In genomic region chr17:84987834-84988410, GRCm38 (mm10) we compare ENCODE assay signal across 16 mouse cellular contexts. TPM values are rescaled to one million over a fixed set of nuclear protein-coding genes. Genes with fewer than 3 reads are reported as not detected.
DNase-seq lines count a peak whose midpoint lies in the region; ATAC-seq and TF ChIP-seq lines count a peak whose summit lies in the region.
"Had no signal": no experiment of that assay in that cellular context is flagged by ENCODE, and none has a peak within 500 bp of the region (broad histone marks: within the 10 kb centered on the region; RNA-seq: fewer than 3 reads in every experiment).

No protein-coding gene starts in this region.

- no peak overlapping the region for H3K27ac ChIP-seq in heart, embryonic 14.5 days (replicated peaks in 1 of 2; ENCODE audit: control insufficient read depth in 1 of 2, insufficient read depth in 1 of 2, low read depth in 2 of 2, low read length in 2 of 2)
- H3K27ac ChIP-seq in layer of hippocampus, adult 2 months, result 0 out of 2 replicates have a peak overlapping the region, but pooled peaks have one; percentile 10
- H3K27ac ChIP-seq in midbrain, embryonic 16.5 days (ENCODE audit: low read length), result no peak overlapping the region
- H3K27ac ChIP-seq in midbrain, embryonic 13.5 days, result no peak overlapping the region
- H3K27ac ChIP-seq: forebrain, embryonic 13.5 days; midbrain, embryonic 10.5 days had no signal

- WGBS in heart, embryonic 14.5 days, result 64% methylated on average over 3 of the region's 3 CpGs
- 81% methylated on average over 3 of the region's 3 CpGs for WGBS in midbrain, embryonic 16.5 days
- 85% methylated on average over 3 of the region's 3 CpGs for WGBS in midbrain, embryonic 13.5 days

- H3K36me3 ChIP-seq in heart, embryonic 14.5 days (ENCODE audit: control insufficient read depth, insufficient read depth, low read length), result no peaks in the 10 kb centered on the region
- H3K36me3 ChIP-seq in midbrain, embryonic 16.5 days (ENCODE audit: control insufficient read depth, insufficient read depth, low read length), result no peaks in the 10 kb centered on the region
- H3K36me3 ChIP-seq in midbrain, embryonic 13.5 days, result no peaks in the 10 kb centered on the region

- DNase-seq in heart, postnatal 4 days, result no peak
- no peak for DNase-seq in layer of hippocampus, adult 2 months (ENCODE audit: low spot score in 2 of 2)
- DNase-seq in layer of hippocampus, adult 8-10 months (ENCODE audit: low spot score in 2 of 2), result no peak
- DNase-seq in lung, postnatal 36 days, result peak; percentile 45
- DNase-seq in right cerebral cortex, postnatal 10 days (ENCODE audit: low spot score in 2 of 2), result no peak
- DNase-seq: cerebellum, adult 11 months; kidney, adult 9 months had no signal

- H3K4me2 ChIP-seq in heart, embryonic 14.5 days (ENCODE audit: low read length), result no peak overlapping the region
- H3K4me2 ChIP-seq in midbrain, embryonic 16.5 days (ENCODE audit: low read length), result no peak overlapping the region
- no peak overlapping the region for H3K4me2 ChIP-seq in midbrain, embryonic 13.5 days (replicated peaks)
- H3K4me2 ChIP-seq: forebrain, embryonic 13.5 days had no signal

- 0 out of 2 replicates have a peak, but pooled peaks have one; percentile 35 for ATAC-seq in heart, embryonic 14.5 days (ENCODE audit: insufficient number of reproducible peaks, insufficient read depth, low FRiP score, low read depth)
- 0 out of 2 replicates have a peak, but pooled peaks have one; percentile 32 for ATAC-seq in midbrain, embryonic 16.5 days
- no peak for ATAC-seq in midbrain, embryonic 13.5 days
- ATAC-seq: activated CD4-positive, CD25-positive, alpha-beta regulatory T cell, adult 4 months; forebrain, embryonic 13.5 days had no signal

- H3K4me1 ChIP-seq in heart, embryonic 14.5 days (ENCODE audit: control insufficient read depth in 2 of 2, insufficient read depth in 2 of 2, low read length in 2 of 2), result peaks cover 10 to 24% of the 10 kb centered on the region in 2 experiments
- H3K4me1 ChIP-seq in midbrain, embryonic 16.5 days (ENCODE audit: control insufficient read depth, insufficient read depth, low read length), result peaks cover 8% of the 10 kb centered on the region; the same call in 1 of the 2 replicates
- H3K4me1 ChIP-seq in midbrain, embryonic 13.5 days (replicated peaks), result peaks cover 10% of the 10 kb centered on the region; the same call in 1 of the 2 replicates

- H3K9ac ChIP-seq in heart, embryonic 14.5 days (ENCODE audit: low read length), result no peak overlapping the region
- no peak overlapping the region for H3K9ac ChIP-seq in midbrain, embryonic 16.5 days (ENCODE audit: low read depth, low read length)
- H3K9ac ChIP-seq in midbrain, embryonic 13.5 days (replicated peaks), result no peak overlapping the region
- H3K9ac ChIP-seq: forebrain, embryonic 13.5 days had no signal

- H3K9me3 ChIP-seq in heart, embryonic 14.5 days (ENCODE audit: control insufficient read depth, low read length), result no peaks in the 10 kb centered on the region
- no peaks in the 10 kb centered on the region for H3K9me3 ChIP-seq in midbrain, embryonic 16.5 days (replicated peaks; ENCODE audit: control insufficient read depth, low read length, poor library complexity, severe bottlenecking)
- no peaks in the 10 kb centered on the region for H3K9me3 ChIP-seq in midbrain, embryonic 13.5 days
- H3K9me3 ChIP-seq: forebrain, embryonic 13.5 days; G1E; midbrain, embryonic 10.5 days had no signal

- H3K4me3 ChIP-seq in heart, embryonic 14.5 days (ENCODE audit: control insufficient read depth in 1 of 2, insufficient read depth in 1 of 2, low read depth in 1 of 2, low read length in 2 of 2), result no peak overlapping the region
- no peak overlapping the region for H3K4me3 ChIP-seq in layer of hippocampus, adult 2 months
- no peak overlapping the region for H3K4me3 ChIP-seq in midbrain, embryonic 16.5 days (ENCODE audit: low read depth, low read length)
- no peak overlapping the region for H3K4me3 ChIP-seq in midbrain, embryonic 13.5 days (replicated peaks)
- H3K4me3 ChIP-seq: forebrain, embryonic 13.5 days; midbrain, embryonic 10.5 days had no signal

- no peaks in the 10 kb centered on the region for H3K27me3 ChIP-seq in heart, embryonic 14.5 days (ENCODE audit: control insufficient read depth, insufficient read depth, low read length)
- no peaks in the 10 kb centered on the region for H3K27me3 ChIP-seq in midbrain, embryonic 16.5 days (ENCODE audit: control insufficient read depth, insufficient read depth, low read depth, low read length)
- no peaks in the 10 kb centered on the region for H3K27me3 ChIP-seq in midbrain, embryonic 13.5 days
- H3K27me3 ChIP-seq: forebrain, embryonic 13.5 days had no signal

- TF ChIP-seq CTCF in layer of hippocampus, adult 2 months (conservative IDR thresholded peaks at IDR 0.05), result no peak

RNA-seq across cellular contexts. Expression of gene Ppm1b, which starts 31.4 kb away (rescaled TPM):
- 68.9 and 73.0 TPM in 2 replicates for polyA plus RNA-seq in heart, embryonic 14.5 days (2014; fragmentation: Nextera tagmentation; extraction: Ambion mirVana)
- total RNA-seq in heart, postnatal 4 days (2021), result 10 to 100 TPM; 85.6 to 91.3 TPM
- 100 to 1,000 TPM; 117 to 120 TPM for total RNA-seq in layer of hippocampus, adult 2 months (2021)
- total RNA-seq in layer of hippocampus, adult 8-10 months (2022), result 100 to 1,000 TPM; 114 to 117 (median 116) TPM
- 74.1 and 79.2 TPM in 2 replicates for polyA plus RNA-seq in midbrain, embryonic 16.5 days (2015; fragmentation: Nextera tagmentation; extraction: Ambion mirVana)
- 95.8 and 101 TPM in 2 replicates for polyA plus RNA-seq in midbrain, embryonic 13.5 days (2015; fragmentation: Nextera tagmentation; extraction: Ambion mirVana)

RNA-seq across cellular contexts. Expression of gene Slc3a1, which starts 40.3 kb away (rescaled TPM):
- 0.15 TPM in 1 of 2 replicates, not detected in the other for polyA plus RNA-seq in heart, embryonic 14.5 days (2014; fragmentation: Nextera tagmentation; extraction: Ambion mirVana)
- total RNA-seq in heart, postnatal 4 days (2021), result under 1 TPM; 0.16 to 0.26 TPM
- total RNA-seq in layer of hippocampus, adult 2 months (2021), result under 1 TPM; 0.15 TPM
- under 1 TPM; 0.22 to 0.47 (median 0.25) TPM for total RNA-seq in layer of hippocampus, adult 8-10 months (2022)
- polyA plus RNA-seq in midbrain, embryonic 16.5 days (2015; fragmentation: Nextera tagmentation; extraction: Ambion mirVana), result 0.20 and 0.27 TPM in 2 replicates
- 0.66 TPM in 1 of 2 replicates, not detected in the other for polyA plus RNA-seq in midbrain, embryonic 13.5 days (2015; fragmentation: Nextera tagmentation; extraction: Ambion mirVana)
- total RNA-seq: gastrocnemius, adult 8-10 months; hematopoietic stem cell, adult 5-6 weeks had no signal
- polyA plus RNA-seq: G1E had no signal
